Mouse (Mus musculus) hindbrain, embryonic 10.5 days (tissue): ENCODE data around the gene Nfib. TPM values are rescaled to one million over a fixed set of nuclear protein-coding genes. Genes with fewer than 3 reads are reported as not detected.
A peak's percentile ranks its signal among the peaks of the same experiment; 100 is the strongest.

Experiments used
- DNase-seq: peaks from one replicate; pipeline ENCODE4 v3.0.0-alpha.2; 2017; ENCODE audit warnings: low spot score
- H3K27ac ChIP-seq: fragments of 300-500 bp; sonication (generic); 2 replicates; pipeline ENCODE4 v1.5.1; 2016; ENCODE audit warnings: mild to moderate bottlenecking, moderate library complexity
- H3K27me3 ChIP-seq: fragments of 300-500 bp; sonication (generic); 2 replicates; pipeline ENCODE4 v1.6.1; 2016; ENCODE audit warnings: mild to moderate bottlenecking; ENCODE audit not compliant: poor library complexity, insufficient read depth, severe bottlenecking
- H3K36me3 ChIP-seq: fragments of 300-500 bp; sonication (generic); 2 replicates; pipeline ENCODE4 v1.6.1; 2016; ENCODE audit warnings: mild to moderate bottlenecking, moderate library complexity
- H3K4me1 ChIP-seq: fragments of 300-500 bp; sonication (generic); replicated peaks from 2 replicates; pipeline ENCODE4 v1.6.1; 2016; ENCODE audit warnings: mild to moderate bottlenecking
- H3K4me3 ChIP-seq: fragments of 300-500 bp; sonication (generic); 2 replicates; pipeline ENCODE4 v1.5.1; 2016; ENCODE audit warnings: mild to moderate bottlenecking, moderate library complexity
- H3K9me3 ChIP-seq: fragments of 300-500 bp; sonication (generic); 2 replicates; pipeline ENCODE4 v1.6.1; 2016; ENCODE audit warnings: mild to moderate bottlenecking, moderate library complexity
- WGBS: fragments of 180-500 bp; shearing (Covaris S2); methylation state at CpG from one replicate; pipeline ENCODE4 v1.1.7; 2016; 5-methylcytosine and 5-hydroxymethylcytosine counted together
- polyA plus RNA-seq: library from polyadenylated mRNA; unstranded; fragments of >200 nt; fragmentation: Nextera tagmentation; extraction: Ambion mirVana; gene quantifications from 2 replicates; pipeline ENCODE4 v1.2.1, GENCODE M21; 2016

Gene Nfib
- polyA plus RNA-seq, 1 experiment from 2014 or later = 17.3 TPM

GRCm38 (mm10) chr4:82508281-82508687 is 197.3 kb downstream of the Nfib start:
- 4% methylated on average over 7 of the region's 7 CpGs for WGBS

GRCm38 (mm10) chr4:82507541-82508280 is 197.8 kb downstream of the Nfib start:
- peak overlapping the region; percentile 79 for H3K4me3 ChIP-seq
- peaks cover 60% of the 10 kb centered on the region for H3K27me3 ChIP-seq
- WGBS = 3% methylated on average over 15 of the region's 15 CpGs
- H3K36me3 ChIP-seq = no peaks in the 10 kb centered on the region
- peaks cover 81% of the 10 kb centered on the region for H3K4me1 ChIP-seq
- H3K27ac ChIP-seq = peak overlapping the region; percentile 98
- DNase-seq = no peak
- no peaks in the 10 kb centered on the region for H3K9me3 ChIP-seq

More at GRCm38 (mm10) chr4:82508281-82508687, 197.3 kb downstream of the Nfib start:
- Histone ChIP-seq H3K9me3 (no peaks in the 10 kb centered on the region), H3K27me3 (peaks cover 54% of the 10 kb centered on the region), H3K27ac (peak overlapping the region; percentile 98), H3K4me1 (peaks cover 87% of the 10 kb centered on the region), H3K36me3 (no peaks in the 10 kb centered on the region), H3K4me3 (peak overlapping the region; percentile 79; the same call in 1 of the 2 replicates)
- peak; percentile 18 for DNase-seq

GRCm38 (mm10) chr4:82506731-82507331 is 198.7 kb downstream of the Nfib start:
- Histone ChIP-seq H3K27ac (peak overlapping the region; percentile 98), H3K4me3 (peak overlapping the region; percentile 79), H3K4me1 (peaks cover 72% of the 10 kb centered on the region), H3K27me3 (peaks cover 68% of the 10 kb centered on the region), H3K9me3 (no peaks in the 10 kb centered on the region), H3K36me3 (no peaks in the 10 kb centered on the region)
- under 1% methylated on average over 24 of the region's 30 CpGs for WGBS
- DNase-seq = peak; percentile 72

- DNase-seq = peak; percentile 74
- H3K27me3 ChIP-seq = peaks cover 68% of the 10 kb centered on the region
- WGBS = under 1% methylated on average over 73 of the region's 81 CpGs
These were observed 199.3 kb downstream of the Nfib start for GRCm38 (mm10) chr4:82506081-82506730.

DNA sequence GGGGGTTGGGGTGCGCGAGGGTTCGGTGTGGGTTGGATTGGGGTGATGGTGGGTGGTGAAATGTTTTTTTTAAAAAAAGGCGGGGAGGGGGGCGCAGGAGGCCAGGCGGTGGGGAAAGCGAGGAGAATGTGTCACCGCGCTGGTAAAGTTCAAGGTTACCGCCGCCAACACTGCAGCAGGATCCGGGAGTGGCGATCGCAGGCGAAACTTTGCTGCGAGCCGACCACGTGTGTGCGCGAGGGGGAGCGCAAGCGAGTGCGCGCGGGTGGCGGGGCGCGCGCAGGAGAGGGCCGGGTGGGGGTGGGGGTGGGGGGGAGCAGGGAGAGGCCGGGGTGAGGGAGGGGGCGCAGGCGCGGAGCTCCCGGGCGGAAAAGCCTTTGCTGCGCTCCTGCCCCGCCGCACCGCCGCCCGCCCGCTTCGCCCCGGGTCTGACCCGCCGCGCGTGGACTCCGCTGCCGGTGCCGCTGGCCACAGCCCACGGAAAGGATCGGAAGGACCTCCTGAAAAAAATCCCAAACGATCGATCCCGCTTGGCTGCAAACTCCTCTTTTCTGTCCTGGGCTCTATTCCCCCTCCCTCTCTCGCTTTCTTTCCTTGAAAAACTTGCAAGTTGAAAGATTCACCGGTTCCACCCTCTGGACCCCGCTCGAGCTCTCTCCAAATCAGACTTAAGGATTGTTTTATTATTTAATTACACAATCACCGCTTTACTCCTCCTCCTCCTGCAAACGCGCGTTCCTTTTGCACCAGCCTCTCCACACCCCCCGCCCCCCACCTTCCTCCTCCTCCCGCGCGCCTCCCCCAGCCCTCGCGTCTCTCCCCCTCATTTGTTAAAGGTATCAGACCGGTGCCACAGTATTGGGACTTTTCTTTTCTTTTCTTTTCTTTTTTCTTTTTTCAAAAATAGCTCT is 200.2 kb downstream of the Nfib start:
- peak overlapping the region; percentile 79 for H3K4me3 ChIP-seq
- no peaks in the 10 kb centered on the region for H3K9me3 ChIP-seq
- 1% methylated on average over 65 of the region's 72 CpGs for WGBS
- no peaks in the 10 kb centered on the region for H3K36me3 ChIP-seq
- peaks cover 74% of the 10 kb centered on the region for H3K27me3 ChIP-seq
- DNase-seq = peak; percentile 80
- H3K4me1 ChIP-seq = peaks cover 60% of the 10 kb centered on the region
- H3K27ac ChIP-seq = peak overlapping the region; percentile 98

More at GRCm38 (mm10) chr4:82506081-82506730, 199.3 kb downstream of the Nfib start:
- Histone ChIP-seq H3K27ac (peak overlapping the region; percentile 98), H3K9me3 (no peaks in the 10 kb centered on the region), H3K4me3 (peak overlapping the region; percentile 79), H3K36me3 (no peaks in the 10 kb centered on the region), H3K4me1 (peaks cover 66% of the 10 kb centered on the region)

DNA sequence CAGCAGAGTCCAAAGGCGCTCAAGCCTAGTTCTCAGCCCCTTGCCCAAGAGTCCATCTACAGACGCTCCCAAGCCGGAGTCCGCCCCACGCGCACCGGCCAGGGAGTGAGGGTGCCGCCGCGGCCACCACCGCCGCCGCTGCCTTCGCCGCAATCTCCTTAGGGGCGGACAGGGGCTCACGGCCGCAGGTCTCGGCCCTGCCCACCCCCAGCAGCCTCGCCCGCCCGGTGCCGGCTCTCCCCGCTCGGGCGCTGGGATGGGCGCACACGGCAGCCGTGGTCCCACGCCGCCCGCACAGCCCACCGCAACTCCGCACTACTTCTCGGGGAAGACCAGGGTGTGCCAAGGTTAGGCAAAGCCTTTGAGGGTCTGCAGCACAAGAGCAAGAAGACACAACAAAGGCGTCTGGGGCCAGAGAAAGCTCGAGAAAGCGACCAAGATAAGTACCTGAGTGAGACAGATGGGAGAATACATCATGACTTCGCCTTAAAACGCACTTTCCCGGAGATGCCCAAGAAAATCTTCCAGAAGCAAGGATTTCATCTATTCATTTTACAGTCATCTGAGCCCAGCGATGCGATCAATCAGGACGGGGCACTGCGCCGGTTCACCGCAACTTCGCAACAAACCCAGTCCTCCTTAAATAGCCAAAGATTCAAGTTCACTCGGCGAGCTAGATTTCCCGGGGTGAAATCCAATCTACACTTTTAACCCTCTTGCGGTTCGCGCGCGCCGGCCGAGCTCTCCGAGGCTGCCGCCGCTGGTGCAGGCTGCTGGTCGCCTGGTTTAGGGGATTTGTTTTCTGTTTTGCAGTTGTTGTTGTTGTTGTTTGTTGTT is 201.0 kb downstream of the Nfib start:
- peak overlapping the region; percentile 98 for H3K27ac ChIP-seq
- peak; percentile 65 for DNase-seq
- H3K4me3 ChIP-seq = peak overlapping the region; percentile 79
- no peaks in the 10 kb centered on the region for H3K9me3 ChIP-seq
- peaks cover 78% of the 10 kb centered on the region for H3K27me3 ChIP-seq
- WGBS = under 1% methylated on average over 62 of the region's 62 CpGs
- no peaks in the 10 kb centered on the region for H3K36me3 ChIP-seq
- H3K4me1 ChIP-seq = peaks cover 55% of the 10 kb centered on the region

GRCm38 (mm10) chr4:82504015-82504283 is 201.6 kb downstream of the Nfib start:
- H3K4me1 ChIP-seq = peaks cover 51% of the 10 kb centered on the region

GRCm38 (mm10) chr4:82503274-82504014 is 202.1 kb downstream of the Nfib start:
- peaks cover 68% of the 10 kb centered on the region for H3K27me3 ChIP-seq
- H3K9me3 ChIP-seq = no peaks in the 10 kb centered on the region
- 36% methylated on average over 8 of the region's 8 CpGs for WGBS
- H3K27ac ChIP-seq = no peak overlapping the region
- peak overlapping the region; percentile 79 for H3K4me3 ChIP-seq
- no peak for DNase-seq
- peaks cover under 1% of the 10 kb centered on the region for H3K36me3 ChIP-seq
- peaks cover 46% of the 10 kb centered on the region for H3K4me1 ChIP-seq

More at GRCm38 (mm10) chr4:82504015-82504283, 201.6 kb downstream of the Nfib start:
- H3K4me3 ChIP-seq = peak overlapping the region; percentile 79
- no peaks in the 10 kb centered on the region for H3K36me3 ChIP-seq
- H3K9me3 ChIP-seq = no peaks in the 10 kb centered on the region
- 2% methylated on average over 10 of the region's 10 CpGs for WGBS
- H3K27me3 ChIP-seq = peaks cover 73% of the 10 kb centered on the region
- DNase-seq = no peak
- H3K27ac ChIP-seq = peak overlapping the region; percentile 98

GRCm38 (mm10) chr4:82502611-82503010 is 202.9 kb downstream of the Nfib start:
- peaks cover 67% of the 10 kb centered on the region for H3K27me3 ChIP-seq
- 83% methylated on average over 2 of the region's 2 CpGs for WGBS
- H3K36me3 ChIP-seq = peaks cover 9% of the 10 kb centered on the region
- H3K4me1 ChIP-seq = peaks cover 37% of the 10 kb centered on the region
- H3K27ac ChIP-seq = no peak overlapping the region
- no peaks in the 10 kb centered on the region for H3K9me3 ChIP-seq
- no peak for DNase-seq
- H3K4me3 ChIP-seq = peak overlapping the region; percentile 79

GRCm38 (mm10) chr4:82502012-82502411 is 203.5 kb downstream of the Nfib start:
- peak overlapping the region; percentile 28; the same call in 1 of the 2 replicates for H3K4me3 ChIP-seq
- WGBS = 59% methylated on average over 5 of the region's 5 CpGs
- no peak for DNase-seq

GRCm38 (mm10) chr4:82500578-82501098 is 204.9 kb downstream of the Nfib start:
- WGBS = 81% methylated on average over 5 of the region's 5 CpGs
- peaks cover 17% of the 10 kb centered on the region for H3K4me1 ChIP-seq
- no peak overlapping the region for H3K4me3 ChIP-seq
- peaks cover 17% of the 10 kb centered on the region for H3K36me3 ChIP-seq
- no peak for DNase-seq
- no peaks in the 10 kb centered on the region for H3K9me3 ChIP-seq
- H3K27ac ChIP-seq = no peak overlapping the region
- peaks cover 60% of the 10 kb centered on the region for H3K27me3 ChIP-seq

More at GRCm38 (mm10) chr4:82502012-82502411, 203.5 kb downstream of the Nfib start:
- Histone ChIP-seq H3K36me3 (peaks cover 15% of the 10 kb centered on the region), H3K27me3 (peaks cover 62% of the 10 kb centered on the region), H3K4me1 (peaks cover 31% of the 10 kb centered on the region), H3K27ac (no peak overlapping the region), H3K9me3 (no peaks in the 10 kb centered on the region)
